Mouse (Mus musculus) heart, embryonic 16.5 days (tissue): ENCODE results near the gene Esyt3. TPM values are rescaled to one million over a fixed set of nuclear protein-coding genes. Genes with fewer than 3 reads are reported as not detected.

Source experiments
- ATAC-seq: fragments of 200-750 bp; cut with Nextera tagmentation; replicated peaks from 2 replicates; pipeline ENCODE4 v1.8.0; 2017; ENCODE audit warnings: moderate number of reproducible peaks; ENCODE audit not compliant: insufficient read depth, low FRiP score; ENCODE audit errors: extremely low read depth
- H3K27ac ChIP-seq: fragments of 300-500 bp; sonication (generic); 2 replicates; pipeline ENCODE4 v1.5.1; 2014; ENCODE audit warnings: mild to moderate bottlenecking, low read length, control low read depth, moderate library complexity
- H3K27me3 ChIP-seq: fragments of 300-500 bp; sonication (generic); 2 replicates; pipeline ENCODE4 v1.6.1; 2014; ENCODE audit warnings: low read length, mixed read lengths; ENCODE audit not compliant: control insufficient read depth, insufficient read depth
- H3K36me3 ChIP-seq: fragments of 300-500 bp; sonication (generic); 2 replicates; pipeline ENCODE4 v1.6.1; 2014; ENCODE audit not compliant: control insufficient read depth, insufficient read depth
- H3K4me1 ChIP-seq: fragments of 300-500 bp; sonication (generic); 2 replicates; pipeline ENCODE4 v1.6.1; 2014; ENCODE audit warnings: low read length, mixed read lengths; ENCODE audit not compliant: control insufficient read depth, insufficient read depth
- H3K4me2 ChIP-seq: fragments of 300-500 bp; sonication (generic); 2 replicates; pipeline ENCODE4 v1.6.1; 2014; ENCODE audit warnings: low read depth, mild to moderate bottlenecking, control low read depth, low read length
- H3K4me3 ChIP-seq: fragments of 300-500 bp; sonication (generic); 2 replicates; pipeline ENCODE4 v1.5.1; 2014; ENCODE audit warnings: mild to moderate bottlenecking, control low read depth, low read length
- H3K9ac ChIP-seq: fragments of 300-500 bp; sonication (generic); 2 replicates; pipeline ENCODE4 v1.6.1; 2014; ENCODE audit warnings: low read length, control low read depth
- H3K9me3 ChIP-seq: fragments of 300-500 bp; sonication (generic); replicated peaks from 2 replicates; pipeline ENCODE4 v1.6.1; 2016; ENCODE audit warnings: low read length; ENCODE audit not compliant: control insufficient read depth
- WGBS: fragments of 180-500 bp; shearing (Covaris S2); extraction: QIAGEN DNeasy Blood & Tissue Kit; methylation state at CpG from one replicate; pipeline ENCODE4 v1.1.7; 2014; 5-methylcytosine and 5-hydroxymethylcytosine counted together
- polyA plus RNA-seq: library from polyadenylated mRNA; unstranded; fragments of >200 nt; fragmentation: Nextera tagmentation; extraction: Ambion mirVana; gene quantifications from 2 replicates; pipeline ENCODE4 v1.2.1, GENCODE M21; 2015

Gene Esyt3
- polyA plus RNA-seq, 1 experiment from 2014 or later, result 0.14 TPM

- H3K27ac ChIP-seq, result no peak overlapping the region
- H3K4me3 ChIP-seq, result no peak overlapping the region
- 52% methylated on average over 8 of the region's 8 CpGs for WGBS
- H3K4me1 ChIP-seq, result peaks cover 2% of the 10 kb centered on the region; the same call in 1 of the 2 replicates
- ATAC-seq, result no peak
- no peaks in the 10 kb centered on the region; the same call in 1 of the 2 replicates for H3K9me3 ChIP-seq
- no peak overlapping the region for H3K4me2 ChIP-seq
- H3K27me3 ChIP-seq, result peaks cover 24% of the 10 kb centered on the region
- no peaks in the 10 kb centered on the region for H3K36me3 ChIP-seq
- no peak overlapping the region for H3K9ac ChIP-seq
These were observed 4.7 kb upstream of the Esyt3 start for GRCm38 (mm10) chr9:99363076-99363475.

- 76% methylated on average over 9 of the region's 9 CpGs for WGBS
These were observed 3.6 kb upstream of the Esyt3 start for GRCm38 (mm10) chr9:99361946-99362345.

GRCm38 (mm10) chr9:99359012-99359411, 655 bp upstream of the Esyt3 start:
- Histone ChIP-seq H3K9ac (no peak overlapping the region), H3K9me3 (no peaks in the 10 kb centered on the region; the same call in 1 of the 2 replicates), H3K4me2 (no peak overlapping the region), H3K27ac (no peak overlapping the region), H3K4me3 (no peak overlapping the region), H3K27me3 (peaks cover 58% of the 10 kb centered on the region), H3K4me1 (peaks cover 10% of the 10 kb centered on the region), H3K36me3 (no peaks in the 10 kb centered on the region)
- no peak for ATAC-seq
- 85% methylated on average over 15 of the region's 15 CpGs for WGBS

More at GRCm38 (mm10) chr9:99361946-99362345, 3.6 kb upstream of the Esyt3 start:
- H3K4me3 ChIP-seq, result no peak overlapping the region
- H3K36me3 ChIP-seq, result no peaks in the 10 kb centered on the region
- peaks cover 34% of the 10 kb centered on the region for H3K27me3 ChIP-seq
- no peak for ATAC-seq
- peaks cover 10% of the 10 kb centered on the region for H3K4me1 ChIP-seq
- no peaks in the 10 kb centered on the region; the same call in 1 of the 2 replicates for H3K9me3 ChIP-seq
- H3K27ac ChIP-seq, result no peak overlapping the region
- H3K4me2 ChIP-seq, result no peak overlapping the region
- no peak overlapping the region for H3K9ac ChIP-seq

- Histone ChIP-seq H3K27me3 (peaks cover 61% of the 10 kb centered on the region), H3K9me3 (no peaks in the 10 kb centered on the region; the same call in 1 of the 2 replicates), H3K36me3 (no peaks in the 10 kb centered on the region), H3K4me3 (peak overlapping the region; percentile 53), H3K27ac (no peak overlapping the region), H3K4me1 (peaks cover 10% of the 10 kb centered on the region), H3K4me2 (peak overlapping the region; percentile 83), H3K9ac (peak overlapping the region; percentile 48)
- no peak for ATAC-seq
- 2% methylated on average over 19 of the region's 19 CpGs for WGBS
These were observed 816 bp downstream of the Esyt3 start for GRCm38 (mm10) chr9:99357561-99357920.

- no peak for ATAC-seq
- Histone ChIP-seq H3K4me3 (no peak overlapping the region), H3K27ac (no peak overlapping the region), H3K36me3 (no peaks in the 10 kb centered on the region), H3K4me2 (no peak overlapping the region), H3K9me3 (no peaks in the 10 kb centered on the region; the same call in 1 of the 2 replicates), H3K27me3 (peaks cover 59% of the 10 kb centered on the region), H3K9ac (no peak overlapping the region), H3K4me1 (peaks cover 10% of the 10 kb centered on the region)
- 45% methylated on average over 5 of the region's 5 CpGs for WGBS
These were observed 2.4 kb downstream of the Esyt3 start for GRCm38 (mm10) chr9:99355971-99356370.

- Histone ChIP-seq H3K4me3 (no peak overlapping the region), H3K27me3 (peaks cover 55% of the 10 kb centered on the region), H3K4me2 (no peak overlapping the region), H3K4me1 (peaks cover 10% of the 10 kb centered on the region), H3K9me3 (no peaks in the 10 kb centered on the region; the same call in 1 of the 2 replicates), H3K27ac (no peak overlapping the region), H3K36me3 (no peaks in the 10 kb centered on the region), H3K9ac (no peak overlapping the region)
- ATAC-seq, result no peak
- WGBS, result 56% methylated on average over 5 of the region's 5 CpGs
These were observed 3.6 kb downstream of the Esyt3 start for GRCm38 (mm10) chr9:99354796-99355195.

GRCm38 (mm10) chr9:99353390-99353789, 5.0 kb downstream of the Esyt3 start:
- Histone ChIP-seq H3K4me1 (peaks cover 10% of the 10 kb centered on the region), H3K4me2 (no peak overlapping the region), H3K27ac (no peak overlapping the region), H3K27me3 (peaks cover 41% of the 10 kb centered on the region), H3K9me3 (no peaks in the 10 kb centered on the region; the same call in 1 of the 2 replicates), H3K9ac (no peak overlapping the region), H3K36me3 (no peaks in the 10 kb centered on the region), H3K4me3 (no peak overlapping the region)
- 54% methylated on average over 6 of the region's 6 CpGs for WGBS
- no peak for ATAC-seq

GRCm38 (mm10) chr9:99352964-99353363, 5.4 kb downstream of the Esyt3 start:
- no peaks in the 10 kb centered on the region for H3K9me3 ChIP-seq
- ATAC-seq, result no peak
- no peak overlapping the region for H3K27ac ChIP-seq
- no peak overlapping the region for H3K4me2 ChIP-seq
- H3K4me1 ChIP-seq, result peaks cover 7% of the 10 kb centered on the region
- no peak overlapping the region for H3K9ac ChIP-seq
- H3K4me3 ChIP-seq, result no peak overlapping the region
- no peaks in the 10 kb centered on the region for H3K36me3 ChIP-seq
- 57% methylated on average over 4 of the region's 4 CpGs for WGBS
- H3K27me3 ChIP-seq, result peaks cover 37% of the 10 kb centered on the region

GRCm38 (mm10) chr9:99345351-99345792, 13.0 kb downstream of the Esyt3 start:
- WGBS, result 43% methylated on average over 4 of the region's 4 CpGs
- H3K4me1 ChIP-seq, result no peaks in the 10 kb centered on the region
- no peak overlapping the region for H3K27ac ChIP-seq
- no peaks in the 10 kb centered on the region for H3K36me3 ChIP-seq
- no peaks in the 10 kb centered on the region for H3K9me3 ChIP-seq
- no peak overlapping the region for H3K4me2 ChIP-seq
- H3K9ac ChIP-seq, result no peak overlapping the region
- H3K4me3 ChIP-seq, result no peak overlapping the region
- ATAC-seq, result no peak
- H3K27me3 ChIP-seq, result no peaks in the 10 kb centered on the region; the same call in 1 of the 2 replicates
